Mouse (Mus musculus): ENCODE measurements around the gene Cask. TPM values are rescaled to one million over a fixed set of nuclear protein-coding genes. Genes with fewer than 3 reads are reported as not detected.

Gene Cask
- polyA plus RNA-seq, 1 experiment from 2014 or later: 22.8 TPM

GRCm38 (mm10) chrX:13506376-13506775 is 344.8 kb downstream of the Cask start:
- no peak overlapping the region for H3K27ac ChIP-seq (ENCODE audit: low read depth, low read length)
- H3K9me3 ChIP-seq (ENCODE audit: control insufficient read depth, low read length): no peaks in the 10 kb centered on the region
- H3K4me1 ChIP-seq (ENCODE audit: control insufficient read depth, insufficient read depth, low read length): no peaks in the 10 kb centered on the region
- H3K9ac ChIP-seq (ENCODE audit: low read depth, low read length): no peak overlapping the region
- WGBS: 87% methylated on average over 2 of the region's 2 CpGs
- no peak overlapping the region for H3K4me3 ChIP-seq (ENCODE audit: low read length)
- H3K27me3 ChIP-seq (ENCODE audit: control insufficient read depth, insufficient read depth, low read length): no peaks in the 10 kb centered on the region
- no peaks in the 10 kb centered on the region for H3K36me3 ChIP-seq (ENCODE audit: control insufficient read depth, insufficient read depth, low read length)
- ATAC-seq (ENCODE audit: low FRiP score, low TSS enrichment): no peak
- H3K4me2 ChIP-seq (replicated peaks; ENCODE audit: low read depth, low read length): no peak overlapping the region

- H3K36me3 ChIP-seq (ENCODE audit: control insufficient read depth, insufficient read depth, low read length): no peaks in the 10 kb centered on the region
- H3K9ac ChIP-seq (ENCODE audit: low read depth, low read length): no peak overlapping the region
- 85% methylated on average over 7 of the region's 7 CpGs for WGBS
- no peak for ATAC-seq (ENCODE audit: low FRiP score, low TSS enrichment)
- H3K4me3 ChIP-seq (ENCODE audit: low read length): no peak overlapping the region
- no peak overlapping the region for H3K27ac ChIP-seq (ENCODE audit: low read depth, low read length)
- no peaks in the 10 kb centered on the region; the same call in 1 of the 2 replicates for H3K27me3 ChIP-seq (ENCODE audit: control insufficient read depth, insufficient read depth, low read length)
- no peak overlapping the region for H3K4me2 ChIP-seq (replicated peaks; ENCODE audit: low read depth, low read length)
- no peaks in the 10 kb centered on the region for H3K9me3 ChIP-seq (ENCODE audit: control insufficient read depth, low read length)
- H3K4me1 ChIP-seq (ENCODE audit: control insufficient read depth, insufficient read depth, low read length): no peaks in the 10 kb centered on the region
Measured at GRCm38 (mm10) chrX:13504389-13504788, 346.8 kb downstream of the Cask start.

- Histone ChIP-seq H3K27me3 (ENCODE audit: control insufficient read depth, insufficient read depth, low read length) (no peaks in the 10 kb centered on the region; the same call in 1 of the 2 replicates), H3K36me3 (ENCODE audit: control insufficient read depth, insufficient read depth, low read length) (no peaks in the 10 kb centered on the region), H3K4me1 (ENCODE audit: control insufficient read depth, insufficient read depth, low read length) (no peaks in the 10 kb centered on the region), H3K9me3 (ENCODE audit: control insufficient read depth, low read length) (no peaks in the 10 kb centered on the region), H3K27ac (ENCODE audit: low read depth, low read length) (no peak overlapping the region), H3K9ac (ENCODE audit: low read depth, low read length) (no peak overlapping the region), H3K4me3 (ENCODE audit: low read length) (no peak overlapping the region), H3K4me2 (replicated peaks; ENCODE audit: low read depth, low read length) (no peak overlapping the region)
- ATAC-seq (ENCODE audit: low FRiP score, low TSS enrichment): no peak
- 74% methylated on average over 7 of the region's 7 CpGs for WGBS
Measured at GRCm38 (mm10) chrX:13502862-13503375, 348.2 kb downstream of the Cask start.

- H3K27me3 ChIP-seq (ENCODE audit: control insufficient read depth, insufficient read depth, low read length): no peaks in the 10 kb centered on the region; the same call in 1 of the 2 replicates
- no peak for ATAC-seq (ENCODE audit: low FRiP score, low TSS enrichment)
- no peaks in the 10 kb centered on the region for H3K9me3 ChIP-seq (ENCODE audit: control insufficient read depth, low read length)
- no peaks in the 10 kb centered on the region for H3K36me3 ChIP-seq (ENCODE audit: control insufficient read depth, insufficient read depth, low read length)
- H3K9ac ChIP-seq (ENCODE audit: low read depth, low read length): no peak overlapping the region
- no peak overlapping the region for H3K27ac ChIP-seq (ENCODE audit: low read depth, low read length)
- H3K4me3 ChIP-seq (ENCODE audit: low read length): no peak overlapping the region
- 84% methylated on average over 4 of the region's 4 CpGs for WGBS
- H3K4me2 ChIP-seq (replicated peaks; ENCODE audit: low read depth, low read length): no peak overlapping the region
- H3K4me1 ChIP-seq (ENCODE audit: control insufficient read depth, insufficient read depth, low read length): no peaks in the 10 kb centered on the region
Measured at GRCm38 (mm10) chrX:13500284-13500683, 350.9 kb downstream of the Cask start.

GRCm38 (mm10) chrX:13494892-13495703 is 356.1 kb downstream of the Cask start:
- Histone ChIP-seq H3K9ac (ENCODE audit: low read depth, low read length) (no peak overlapping the region), H3K4me2 (replicated peaks; ENCODE audit: low read depth, low read length) (no peak overlapping the region), H3K27me3 (ENCODE audit: control insufficient read depth, insufficient read depth, low read length) (no peaks in the 10 kb centered on the region; the same call in 1 of the 2 replicates), H3K4me3 (ENCODE audit: low read length) (no peak overlapping the region), H3K36me3 (ENCODE audit: control insufficient read depth, insufficient read depth, low read length) (no peaks in the 10 kb centered on the region), H3K27ac (ENCODE audit: low read depth, low read length) (no peak overlapping the region), H3K4me1 (ENCODE audit: control insufficient read depth, insufficient read depth, low read length) (no peaks in the 10 kb centered on the region), H3K9me3 (ENCODE audit: control insufficient read depth, low read length) (no peaks in the 10 kb centered on the region)
- no peak for ATAC-seq (ENCODE audit: low FRiP score, low TSS enrichment)
- WGBS: 82% methylated on average over 8 of the region's 8 CpGs

GRCm38 (mm10) chrX:13492922-13493321 is 358.2 kb downstream of the Cask start:
- H3K27ac ChIP-seq (ENCODE audit: low read depth, low read length): no peak overlapping the region
- no peaks in the 10 kb centered on the region for H3K9me3 ChIP-seq (ENCODE audit: control insufficient read depth, low read length)
- H3K4me1 ChIP-seq (ENCODE audit: control insufficient read depth, insufficient read depth, low read length): no peaks in the 10 kb centered on the region
- H3K27me3 ChIP-seq (ENCODE audit: control insufficient read depth, insufficient read depth, low read length): no peaks in the 10 kb centered on the region
- H3K4me3 ChIP-seq (ENCODE audit: low read length): no peak overlapping the region
- no peak for ATAC-seq (ENCODE audit: low FRiP score, low TSS enrichment)
- no peak overlapping the region for H3K4me2 ChIP-seq (replicated peaks; ENCODE audit: low read depth, low read length)
- H3K36me3 ChIP-seq (ENCODE audit: control insufficient read depth, insufficient read depth, low read length): no peaks in the 10 kb centered on the region
- no peak overlapping the region for H3K9ac ChIP-seq (ENCODE audit: low read depth, low read length)

- Histone ChIP-seq H3K27me3 (ENCODE audit: control insufficient read depth, insufficient read depth, low read length) (no peaks in the 10 kb centered on the region), H3K4me3 (ENCODE audit: low read length) (no peak overlapping the region), H3K9ac (ENCODE audit: low read depth, low read length) (no peak overlapping the region), H3K4me1 (ENCODE audit: control insufficient read depth, insufficient read depth, low read length) (no peaks in the 10 kb centered on the region), H3K4me2 (replicated peaks; ENCODE audit: low read depth, low read length) (no peak overlapping the region), H3K27ac (ENCODE audit: low read depth, low read length) (no peak overlapping the region), H3K36me3 (ENCODE audit: control insufficient read depth, insufficient read depth, low read length) (no peaks in the 10 kb centered on the region), H3K9me3 (ENCODE audit: control insufficient read depth, low read length) (peaks cover 6% of the 10 kb centered on the region; the same call in 1 of the 2 replicates)
- ATAC-seq (ENCODE audit: low FRiP score, low TSS enrichment): no peak
- WGBS: 68% methylated on average over 3 of the region's 3 CpGs
Measured at GRCm38 (mm10) chrX:13490941-13491340, 360.2 kb downstream of the Cask start.

- H3K4me1 ChIP-seq (ENCODE audit: control insufficient read depth, insufficient read depth, low read length): no peaks in the 10 kb centered on the region
- no peak overlapping the region for H3K4me3 ChIP-seq (ENCODE audit: low read length)
- no peak overlapping the region for H3K4me2 ChIP-seq (replicated peaks; ENCODE audit: low read depth, low read length)
- H3K27ac ChIP-seq (ENCODE audit: low read depth, low read length): no peak overlapping the region
- peaks cover 6% of the 10 kb centered on the region; the same call in 1 of the 2 replicates for H3K9me3 ChIP-seq (ENCODE audit: control insufficient read depth, low read length)
- no peak overlapping the region for H3K9ac ChIP-seq (ENCODE audit: low read depth, low read length)
- H3K36me3 ChIP-seq (ENCODE audit: control insufficient read depth, insufficient read depth, low read length): no peaks in the 10 kb centered on the region
- H3K27me3 ChIP-seq (ENCODE audit: control insufficient read depth, insufficient read depth, low read length): no peaks in the 10 kb centered on the region
- no peak for ATAC-seq (ENCODE audit: low FRiP score, low TSS enrichment)
- WGBS: 86% methylated on average over 1 of the region's 1 CpGs
Measured at GRCm38 (mm10) chrX:13489761-13490160, 361.4 kb downstream of the Cask start.

GRCm38 (mm10) chrX:13489001-13489400 is 362.2 kb downstream of the Cask start:
- no peak overlapping the region for H3K4me3 ChIP-seq (ENCODE audit: low read length)
- no peaks in the 10 kb centered on the region for H3K27me3 ChIP-seq (ENCODE audit: control insufficient read depth, insufficient read depth, low read length)
- no peak overlapping the region for H3K27ac ChIP-seq (ENCODE audit: low read depth, low read length)
- WGBS: 78% methylated on average over 3 of the region's 3 CpGs
- peaks cover 6% of the 10 kb centered on the region; the same call in 1 of the 2 replicates for H3K9me3 ChIP-seq (ENCODE audit: control insufficient read depth, low read length)
- H3K4me1 ChIP-seq (ENCODE audit: control insufficient read depth, insufficient read depth, low read length): no peaks in the 10 kb centered on the region
- no peak overlapping the region for H3K9ac ChIP-seq (ENCODE audit: low read depth, low read length)
- H3K4me2 ChIP-seq (replicated peaks; ENCODE audit: low read depth, low read length): no peak overlapping the region
- ATAC-seq (ENCODE audit: low FRiP score, low TSS enrichment): no peak
- no peaks in the 10 kb centered on the region for H3K36me3 ChIP-seq (ENCODE audit: control insufficient read depth, insufficient read depth, low read length)

All from kidney, embryonic 14.5 days (tissue).